Comparison of ENCODE assay signal across 20 mouse cellular contexts in genomic region chr11:114968752-114969207, GRCm38 (mm10). TPM values are rescaled to one million over a fixed set of nuclear protein-coding genes. Genes with fewer than 3 reads are reported as not detected.
DNase-seq lines count a peak whose midpoint lies in the region; ATAC-seq lines count a peak whose summit lies in the region.
"Had no signal": no experiment of that assay in that cellular context is flagged by ENCODE, and none has a peak within 500 bp of the region (broad histone marks: within the 10 kb centered on the region; RNA-seq: fewer than 3 reads in every experiment).

TSS of gene Cd300c (minus strand) at chr11:114969157.

- no peak within 1 kb of the TSS for H3K4me2 ChIP-seq in hindbrain, embryonic 12.5 days (replicated peaks)
- H3K4me2 ChIP-seq: hindbrain, embryonic 14.5 days; kidney, embryonic 15.5 days; limb, embryonic 13.5 days; midbrain, embryonic 12.5 days; neural tube, embryonic 12.5 days had no signal

- WGBS in heart, embryonic 10.5 days = 85% methylated on average over 9 of the region's 9 CpGs
- 1% methylated on average over 5 of the region's 9 CpGs for WGBS in macrophage (ENCODE audit: missing documents)
- 79% methylated on average over 9 of the region's 9 CpGs for WGBS in hindbrain, embryonic 12.5 days

- H3K27ac ChIP-seq in heart, embryonic 10.5 days = no peak within 1 kb of the TSS
- peak within 1 kb of the TSS; percentile 54 for H3K27ac ChIP-seq in brown adipose tissue, adult 24 weeks (replicated peaks; ENCODE audit: low read depth, low read length)
- peak within 1 kb of the TSS; percentile 96 for H3K27ac ChIP-seq in macrophage
- H3K27ac ChIP-seq in hindbrain, embryonic 12.5 days = no peak within 1 kb of the TSS
- H3K27ac ChIP-seq: heart, adult 2 months; hindbrain, embryonic 14.5 days; kidney, embryonic 15.5 days; limb, embryonic 13.5 days; midbrain, embryonic 12.5 days; neural tube, embryonic 12.5 days had no signal

- no peaks in the 10 kb centered on the region for H3K27me3 ChIP-seq in heart, embryonic 10.5 days (ENCODE audit: insufficient read depth, poor library complexity, severe bottlenecking)
- no peaks in the 10 kb centered on the region for H3K27me3 ChIP-seq in hindbrain, embryonic 12.5 days
- H3K27me3 ChIP-seq: kidney, embryonic 15.5 days; limb, embryonic 13.5 days; midbrain, embryonic 12.5 days; neural tube, embryonic 12.5 days had no signal

- H3K9me3 ChIP-seq in heart, embryonic 10.5 days = no peaks in the 10 kb centered on the region
- peaks cover under 1% of the 10 kb centered on the region; the same call in 1 of the 2 replicates for H3K9me3 ChIP-seq in hindbrain, embryonic 12.5 days (replicated peaks)

- DNase-seq in heart, adult 11 months = peak; percentile 95
- no peak for DNase-seq in heart, embryonic 10.5 days (ENCODE audit: low spot score)
- peak; percentile 5 to 33 for DNase-seq in left cerebral cortex, postnatal 25 days (ENCODE audit: low spot score in 2 of 2)
- DNase-seq in left cerebral cortex, postnatal 36 days (ENCODE audit: low spot score in 2 of 2) = no peak
- DNase-seq in gastrocnemius, postnatal 25 days = no peak
- DNase-seq: adrenal gland, postnatal 25 days; cerebellum, adult 18-20 months; embryo, embryonic 11 days; thymus, postnatal 14 days had no signal

- no peak within 1 kb of the TSS for H3K4me3 ChIP-seq in heart, embryonic 10.5 days
- no peak within 1 kb of the TSS for H3K4me3 ChIP-seq in brown adipose tissue, adult 24 weeks (ENCODE audit: insufficient read depth, low read depth, low read length)
- no peak within 1 kb of the TSS for H3K4me3 ChIP-seq in macrophage (ENCODE audit: inconsistent target)
- no peak within 1 kb of the TSS for H3K4me3 ChIP-seq in hindbrain, embryonic 12.5 days
- H3K4me3 ChIP-seq: erythroblast, embryonic 14.5 days; heart, adult 2 months; kidney, embryonic 15.5 days; limb, embryonic 13.5 days; midbrain, embryonic 12.5 days; neural tube, embryonic 12.5 days had no signal

- H3K4me1 ChIP-seq in heart, embryonic 10.5 days = peaks cover 7% of the 10 kb centered on the region; the same call in 1 of the 2 replicates
- no peaks in the 10 kb centered on the region for H3K4me1 ChIP-seq in brown adipose tissue, adult 24 weeks (ENCODE audit: control insufficient read depth, insufficient read depth, insufficient read length, low read length)
- no peaks in the 10 kb centered on the region for H3K4me1 ChIP-seq in hindbrain, embryonic 12.5 days
- H3K4me1 ChIP-seq: kidney, embryonic 15.5 days; limb, embryonic 13.5 days; midbrain, embryonic 12.5 days; neural tube, embryonic 12.5 days had no signal

- no peak for ATAC-seq in hindbrain, embryonic 12.5 days (ENCODE audit: low FRiP score)

- intact Hi-C loops in left cerebral cortex, postnatal 25 days (cut with DNase I) = no loop called here
- intact Hi-C loops in left cerebral cortex, postnatal 36 days (cut with DNase I) = no loop called here

- H3K79me2 ChIP-seq in macrophage (ENCODE audit: inconsistent target) = no peaks in the 10 kb centered on the region

- H3K9ac ChIP-seq in hindbrain, embryonic 12.5 days = no peak within 1 kb of the TSS
- H3K9ac ChIP-seq: hindbrain, embryonic 14.5 days; kidney, embryonic 15.5 days; limb, embryonic 13.5 days; midbrain, embryonic 12.5 days; neural tube, embryonic 12.5 days had no signal

- no peaks in the 10 kb centered on the region for H3K36me3 ChIP-seq in heart, embryonic 10.5 days
- H3K36me3 ChIP-seq in macrophage (ENCODE audit: inconsistent target) = no peaks in the 10 kb centered on the region
- H3K36me3 ChIP-seq in hindbrain, embryonic 12.5 days = no peaks in the 10 kb centered on the region
- H3K36me3 ChIP-seq: kidney, embryonic 15.5 days; limb, embryonic 13.5 days; midbrain, embryonic 12.5 days; neural tube, embryonic 12.5 days had no signal

RNA-seq across cellular contexts. Expression of gene Cd300c, which starts in this region (rescaled TPM):
- not detected in 2 replicates for polyA plus RNA-seq in heart, embryonic 10.5 days (2016; fragmentation: Nextera tagmentation; extraction: Ambion mirVana)
- total RNA-seq in left cerebral cortex, postnatal 25 days (2021) = not detected
- total RNA-seq in left cerebral cortex, postnatal 36 days (2021) = not detected
- polyA plus RNA-seq in brown adipose tissue, adult 24 weeks (2012; ENCODE audit: insufficient read depth, insufficient read length, missing spikeins) = not detected in 2 replicates
- 1 to 10 TPM in 6 of 26 experiments, not detected in 20; 1.5 to 2.5 (median 2.0) TPM for total RNA-seq in macrophage (2018; cell fraction: chromatin; rRNA removed)
- 1 to 10 TPM in 3 of 26 experiments, under 1 TPM in 18, not detected in 5; 0.20 to 1.3 (median 0.56) TPM for total RNA-seq in macrophage (2018; cell fraction: cytosol; rRNA removed)
- total RNA-seq in macrophage (2018; cell fraction: nucleus; rRNA removed) = 1 to 10 TPM in 14 of 26 experiments, not detected in 12; 1.1 to 2.9 (median 1.7) TPM
- 0.56 TPM in 1 of 3 replicates, not detected in the others for polyA plus RNA-seq in macrophage (2018)
- not detected in 2 replicates for polyA plus RNA-seq in hindbrain, embryonic 12.5 days (2016; fragmentation: Nextera tagmentation; extraction: Ambion mirVana)
- not detected for total RNA-seq in gastrocnemius, postnatal 25 days (2021)
- total RNA-seq: adrenal gland, postnatal 25 days; heart, adult 2 months; layer of hippocampus, postnatal 14 days had no signal
- polyA plus RNA-seq: erythroblast, embryonic 14.5 days; heart, adult 2 months; hindbrain, embryonic 14.5 days; kidney, embryonic 15.5 days; limb, embryonic 13.5 days; midbrain, embryonic 12.5 days; neural tube, embryonic 12.5 days had no signal

Comparison
In these comparisons a context has a peak if more than half of its experiments do, and no peak if none do; other contexts are left out.
1. Peak in DNase-seq in left cerebral cortex, postnatal 25 days; RNA of the gene not detected or under 1 TPM.
2. H3K27ac ChIP-seq: peak in brown adipose tissue, adult 24 weeks (single experiment) and macrophage (single experiment); none in heart, embryonic 10.5 days (single experiment) and hindbrain, embryonic 12.5 days (single experiment).